Mouse (Mus musculus) C2C12 (cell line): ENCODE measurements at regions not wholly inside any gene's neighbourhood (a gene's known extent, or its start where the extent isn't known, plus 50 kb on each side); places are given as distances from the start of the nearest gene placed in this dataset.

Source experiments
- CEBPB ChIP-seq: IDR thresholded peaks from one replicate; pipeline ENCODE4 v1.6.1; 2011; ENCODE audit warnings: low read depth, mild to moderate bottlenecking, control low read depth, moderate library complexity
- CTCF ChIP-seq: IDR thresholded peaks from one replicate; pipeline ENCODE4 v1.5.1; 2011; ENCODE audit not compliant: control insufficient read depth, insufficient read depth, insufficient read length
- FOSL1 ChIP-seq: IDR thresholded peaks from one replicate; pipeline ENCODE4 v1.8.0; 2011; ENCODE audit warnings: mild to moderate bottlenecking, low read length; ENCODE audit not compliant: poor library complexity, insufficient read depth, severe bottlenecking
- MAX ChIP-seq: IDR thresholded peaks from one replicate; pipeline ENCODE4 v1.6.1; 2011; ENCODE audit warnings: mild to moderate bottlenecking, control low read depth
- MYOD1 ChIP-seq: IDR thresholded peaks from one replicate; pipeline ENCODE4 v1.6.1; 2011; ENCODE audit warnings: low read depth; ENCODE audit not compliant: control insufficient read depth, insufficient read length
- MYOG ChIP-seq: IDR thresholded peaks from one replicate; pipeline ENCODE4 v1.6.1; 2011; ENCODE audit not compliant: control insufficient read depth, insufficient read length; ENCODE audit errors: extremely low read depth
- USF1 ChIP-seq: IDR thresholded peaks from one replicate; pipeline ENCODE4 v1.6.1; 2011; ENCODE audit warnings: low read depth, mild to moderate bottlenecking, control low read depth, moderate library complexity

DNA sequence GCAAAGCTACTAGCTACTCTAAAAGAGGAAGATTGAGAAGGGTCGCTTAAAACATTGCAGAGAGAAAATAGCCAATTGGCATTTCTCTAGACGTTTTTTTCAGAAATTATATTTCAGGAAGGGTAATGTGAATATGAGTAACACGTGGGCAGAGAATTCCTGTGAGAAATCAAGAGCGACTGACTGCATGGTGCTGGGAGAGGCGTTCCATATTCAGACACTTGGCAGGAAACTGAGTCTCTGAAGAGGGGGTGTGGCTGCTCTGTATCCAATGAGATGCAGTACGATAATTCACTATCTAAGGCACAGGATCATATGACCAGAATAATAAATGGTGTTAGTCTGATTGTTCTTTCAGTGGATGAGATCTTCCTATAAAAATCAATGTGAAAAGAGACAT, 252.5 kb downstream of the Pcdh18 start:
- TF ChIP-seq USF1 (no peak), CTCF (no peak), MYOD1 (no peak), MAX (no peak), MYOG (no peak), CEBPB (no peak), FOSL1 (no peak)
